ENCODE assay signal across 10 mouse cellular contexts in genomic region chr13:29637788-29638187, GRCm38 (mm10).
DNase-seq lines count a peak whose midpoint lies in the region; ATAC-seq lines count a peak whose summit lies in the region.
"Had no signal": no experiment of that assay in that cellular context is flagged by ENCODE, and none has a peak within 500 bp of the region (broad histone marks: within the 10 kb centered on the region; RNA-seq: fewer than 3 reads in every experiment).

No protein-coding gene starts in this region.

- H3K4me3 ChIP-seq in kidney, embryonic 15.5 days (replicated peaks) = no peak overlapping the region
- H3K4me3 ChIP-seq in brown adipose tissue, adult 24 weeks (ENCODE audit: insufficient read depth, low read depth, low read length) = no peak overlapping the region
- H3K4me3 ChIP-seq in heart, embryonic 14.5 days (ENCODE audit: control insufficient read depth in 1 of 2, insufficient read depth in 1 of 2, low read depth in 1 of 2, low read length in 2 of 2) = no peak overlapping the region
- H3K4me3 ChIP-seq: embryonic facial prominence, embryonic 15.5 days had no signal

- H3K9me3 ChIP-seq in kidney, embryonic 15.5 days (replicated peaks) = no peaks in the 10 kb centered on the region
- no peaks in the 10 kb centered on the region for H3K9me3 ChIP-seq in heart, embryonic 14.5 days (ENCODE audit: control insufficient read depth, low read length)
- H3K9me3 ChIP-seq: embryonic facial prominence, embryonic 15.5 days had no signal

- no peak overlapping the region for H3K9ac ChIP-seq in kidney, embryonic 15.5 days
- 0 out of 2 replicates have a peak overlapping the region, but pooled peaks have one; percentile 45 for H3K9ac ChIP-seq in heart, embryonic 14.5 days (ENCODE audit: low read length)
- H3K9ac ChIP-seq: embryonic facial prominence, embryonic 15.5 days had no signal

- no peak overlapping the region for H3K4me2 ChIP-seq in kidney, embryonic 15.5 days
- H3K4me2 ChIP-seq in heart, embryonic 14.5 days (ENCODE audit: low read length) = 0 out of 2 replicates have a peak overlapping the region, but pooled peaks have one; percentile 17
- H3K4me2 ChIP-seq: embryonic facial prominence, embryonic 15.5 days had no signal

- 56% methylated on average over 6 of the region's 6 CpGs for WGBS in kidney, embryonic 15.5 days
- WGBS in heart, embryonic 14.5 days = 4% methylated on average over 6 of the region's 6 CpGs

- ATAC-seq in kidney, embryonic 15.5 days (replicated peaks; ENCODE audit: low FRiP score) = no peak
- peak; percentile 78 for ATAC-seq in heart, embryonic 14.5 days (ENCODE audit: insufficient number of reproducible peaks, insufficient read depth, low FRiP score, low read depth)
- ATAC-seq in megakaryocyte progenitor cell, adult 5-6 weeks (replicated peaks; ENCODE audit: poor library complexity) = peak; percentile 79
- ATAC-seq in erythroblast, adult 5-6 weeks (replicated peaks; ENCODE audit: low FRiP score, poor library complexity, severe bottlenecking) = no peak

- peak; percentile 65 for DNase-seq in kidney, adult 11 months
- no peak for DNase-seq in spleen, postnatal 36 days (ENCODE audit: low spot score in 2 of 2)
- no peak for DNase-seq in cerebellum, adult 11-12 months

- H3K27me3 ChIP-seq in kidney, embryonic 15.5 days = no peaks in the 10 kb centered on the region
- H3K27me3 ChIP-seq in heart, embryonic 14.5 days (ENCODE audit: control insufficient read depth, insufficient read depth, low read length) = no peaks in the 10 kb centered on the region
- H3K27me3 ChIP-seq: embryonic facial prominence, embryonic 15.5 days had no signal

- no peaks in the 10 kb centered on the region; the same call in 1 of the 2 replicates for H3K4me1 ChIP-seq in kidney, embryonic 15.5 days
- peaks cover 9% of the 10 kb centered on the region for H3K4me1 ChIP-seq in brown adipose tissue, adult 24 weeks (ENCODE audit: control insufficient read depth, insufficient read depth, insufficient read length, low read length)
- peaks cover 9 to 13% of the 10 kb centered on the region in 2 experiments for H3K4me1 ChIP-seq in heart, embryonic 14.5 days (ENCODE audit: control insufficient read depth in 2 of 2, insufficient read depth in 2 of 2, low read length in 2 of 2)
- H3K4me1 ChIP-seq: embryonic facial prominence, embryonic 15.5 days had no signal

- no peaks in the 10 kb centered on the region for H3K36me3 ChIP-seq in kidney, embryonic 15.5 days
- no peaks in the 10 kb centered on the region for H3K36me3 ChIP-seq in heart, embryonic 14.5 days (ENCODE audit: control insufficient read depth, insufficient read depth, low read length)
- H3K36me3 ChIP-seq: embryonic facial prominence, embryonic 15.5 days had no signal

- no peak overlapping the region for H3K27ac ChIP-seq in kidney, embryonic 15.5 days
- H3K27ac ChIP-seq in brown adipose tissue, adult 24 weeks (replicated peaks; ENCODE audit: low read depth, low read length) = peak overlapping the region; percentile 83
- H3K27ac ChIP-seq in heart, embryonic 14.5 days (replicated peaks in 1 of 2; ENCODE audit: control insufficient read depth in 1 of 2, insufficient read depth in 1 of 2, low read depth in 2 of 2, low read length in 2 of 2) = peak overlapping the region; percentile 82 to 92
- H3K27ac ChIP-seq: embryonic facial prominence, embryonic 15.5 days; kidney, postnatal 0 days had no signal

Comparison
In these comparisons a context has a peak if more than half of its experiments do, and no peak if none do; other contexts are left out.
1. ATAC-seq: peak in heart, embryonic 14.5 days (single experiment) and megakaryocyte progenitor cell, adult 5-6 weeks (single experiment); none in kidney, embryonic 15.5 days (single experiment) and erythroblast, adult 5-6 weeks (single experiment).